Mouse (Mus musculus) mature B cell (primary cell): Measurements from ENCODE around the gene Mycn.

Experiments used
- in situ Hi-C: fragments of 300-500 bp; cut with MboI; formaldehyde crosslinking; loops from 2 replicates; pipeline ENCODE4 v1.14.3; 2019

Mycn gene

GRCm38 (mm10) chr12:12941661-12942363 lies at the start of gene Mycn:
TSS of gene Mycn (minus strand) at chr12:12941914.
- in situ Hi-C loops = loop anchor here (10.0 kb wide), 1 partner anchor 517 kb away; no protein-coding TSS in a partner anchor

GRCm38 (mm10) chr12:12987376-12987775 lies 45.7 kb upstream of the Mycn start:
- in situ Hi-C loops = no loop called here

GRCm38 (mm10) chr12:12986612-12987206 lies 45.0 kb upstream of the Mycn start:
- in situ Hi-C loops = no loop called here

- in situ Hi-C loops = no loop called here
Observed at GRCm38 (mm10) chr12:12983032-12983431, 41.3 kb upstream of the Mycn start.

GRCm38 (mm10) chr12:12975397-12975796 lies 33.7 kb upstream of the Mycn start:
- in situ Hi-C loops = no loop called here

GRCm38 (mm10) chr12:12972756-12973435 lies 31.2 kb upstream of the Mycn start:
- in situ Hi-C loops = no loop called here

- in situ Hi-C loops = no loop called here
Observed at GRCm38 (mm10) chr12:12967946-12968345, 26.2 kb upstream of the Mycn start.

GRCm38 (mm10) chr12:12964856-12965255 lies 23.1 kb upstream of the Mycn start:
- in situ Hi-C loops = no loop called here

GRCm38 (mm10) chr12:12947606-12948005 lies 5.9 kb upstream of the Mycn start:
- in situ Hi-C loops = loop anchor here (10.0 kb wide), 1 partner anchor 523 kb away; no protein-coding TSS in a partner anchor

- in situ Hi-C loops = loop anchor here (10.0 kb wide), 1 partner anchor 518 kb away; no protein-coding TSS in a partner anchor
Observed at GRCm38 (mm10) chr12:12943288-12943687, 1.6 kb upstream of the Mycn start.

GRCm38 (mm10) chr12:12942364-12943050 lies 793 bp upstream of the Mycn start:
- in situ Hi-C loops = loop anchor here (10.0 kb wide), 1 partner anchor 518 kb away; no protein-coding TSS in a partner anchor

GRCm38 (mm10) chr12:12941129-12941504 lies 597 bp downstream of the Mycn start:
- in situ Hi-C loops = loop anchor here (10.0 kb wide), 1 partner anchor 516 kb away; no protein-coding TSS in a partner anchor

GRCm38 (mm10) chr12:12940466-12941128 lies 1.1 kb downstream of the Mycn start:
- in situ Hi-C loops = loop anchor here (10.0 kb wide), 1 partner anchor 516 kb away; no protein-coding TSS in a partner anchor

GRCm38 (mm10) chr12:12939581-12940465 lies 1.9 kb downstream of the Mycn start:
- in situ Hi-C loops = loop anchor here (10.0 kb wide), 1 partner anchor 515 kb away; no protein-coding TSS in a partner anchor

GRCm38 (mm10) chr12:12938850-12939249 lies 2.9 kb downstream of the Mycn start:
- in situ Hi-C loops = no loop called here

GRCm38 (mm10) chr12:12938361-12938760 lies 3.4 kb downstream of the Mycn start:
- in situ Hi-C loops = no loop called here

GRCm38 (mm10) chr12:12937746-12938145 lies 4.0 kb downstream of the Mycn start:
- in situ Hi-C loops = no loop called here

GRCm38 (mm10) chr12:12937088-12937487 lies 4.6 kb downstream of the Mycn start:
- in situ Hi-C loops = no loop called here

GRCm38 (mm10) chr12:12932238-12932637 lies 9.5 kb downstream of the Mycn start:
- in situ Hi-C loops = no loop called here

- in situ Hi-C loops = no loop called here
Observed at GRCm38 (mm10) chr12:12928239-12928638, 13.5 kb downstream of the Mycn start.
